Mouse (Mus musculus) heart, adult 9 months (tissue): ENCODE results near the gene Fsd1l.

Source experiments
- DNase-seq, 2 experiments: peaks; one replicate each; pipeline ENCODE4 v3.0.0; 2022; ENCODE audit warnings: low spot score in 2 of 2

Fsd1l gene

GRCm38 (mm10) chr4:53738956-53739616, 107.8 kb downstream of the Fsd1l start:
- peak; percentile 11 to 36 for DNase-seq

GRCm38 (mm10) chr4:53749831-53750230, 118.6 kb downstream of the Fsd1l start:
- no peak for DNase-seq

GRCm38 (mm10) chr4:53750391-53751120, 119.3 kb downstream of the Fsd1l start:
- peak in 1 of 2 experiments; percentile 7 for DNase-seq
